Mouse (Mus musculus) hindbrain, postnatal 0 days (tissue): ENCODE data around the gene Fry. TPM values are rescaled to one million over a fixed set of nuclear protein-coding genes. Genes with fewer than 3 reads are reported as not detected.

Experiments
- ATAC-seq: fragments of 200-750 bp; cut with Nextera tagmentation; 2 replicates; pipeline ENCODE4 v1.8.0; 2017; ENCODE audit warnings: mild to moderate bottlenecking, moderate TSS enrichment, moderate library complexity
- DNase-seq: peaks from one replicate; pipeline ENCODE4 v3.0.0-alpha.2; 2015; ENCODE audit warnings: low spot score
- H3K27ac ChIP-seq: fragments of 300-500 bp; sonication (generic); 2 replicates; pipeline ENCODE4 v1.5.1; 2014; ENCODE audit warnings: mild to moderate bottlenecking
- H3K27me3 ChIP-seq: fragments of 300-500 bp; sonication (generic); 2 replicates; pipeline ENCODE4 v1.6.1; 2014; ENCODE audit warnings: low read length, mixed read lengths; ENCODE audit not compliant: insufficient read depth
- H3K36me3 ChIP-seq: fragments of 300-500 bp; sonication (generic); 2 replicates; pipeline ENCODE4 v1.6.1; 2014; ENCODE audit warnings: low read length, mixed read lengths; ENCODE audit not compliant: insufficient read depth
- H3K4me1 ChIP-seq: fragments of 300-500 bp; sonication (generic); 2 replicates; pipeline ENCODE4 v1.6.1; 2014; ENCODE audit warnings: antibody characterized with exemption, low read length, mixed read lengths; ENCODE audit not compliant: insufficient read depth
- H3K4me2 ChIP-seq: fragments of 300-500 bp; sonication (generic); 2 replicates; pipeline ENCODE4 v1.6.1; 2014; ENCODE audit warnings: low read depth, mild to moderate bottlenecking, low read length, moderate library complexity, mixed read lengths
- H3K4me3 ChIP-seq: fragments of 300-500 bp; sonication (generic); 2 replicates; pipeline ENCODE4 v1.5.1; 2014; ENCODE audit warnings: low read length
- H3K9ac ChIP-seq: fragments of 300-500 bp; sonication (generic); replicated peaks from 2 replicates; pipeline ENCODE4 v1.6.1; 2014; ENCODE audit warnings: mild to moderate bottlenecking, low read length, moderate library complexity, mixed read lengths
- H3K9me3 ChIP-seq: fragments of 300-500 bp; sonication (generic); 2 replicates; pipeline ENCODE4 v1.6.1; 2016; ENCODE audit warnings: low read length, mixed read lengths
- CTCF ChIP-seq: IDR thresholded peaks from 2 replicates; pipeline ENCODE4 v1.5.1; 2016; ENCODE audit warnings: antibody characterized with exemption, control low read depth, low read depth
- WGBS: fragments of 180-500 bp; shearing (Covaris S2); extraction: QIAGEN DNeasy Blood & Tissue Kit; methylation state at CpG from one replicate; pipeline ENCODE4 v1.1.7; 2014; 5-methylcytosine and 5-hydroxymethylcytosine counted together
- polyA plus RNA-seq: library from polyadenylated mRNA; unstranded; fragments of >200 nt; fragmentation: Nextera tagmentation; extraction: Ambion mirVana; gene quantifications from 2 replicates; pipeline ENCODE4 v1.2.1, GENCODE M21; 2015
- total RNA-seq: library from RNA; depleted of rRNA; stranded (reverse); fragments of >200 nt; gene quantifications from 2 replicates; pipeline ENCODE4 v1.2.3, GENCODE M21; 2014

Fry gene
- total and polyA plus RNA-seq, 2 experiments from 2014 or later = 47.7 to 122 TPM

- Histone ChIP-seq H3K27ac (no peak overlapping the region), H3K9me3 (no peaks in the 10 kb centered on the region), H3K9ac (no peak overlapping the region), H3K27me3 (no peaks in the 10 kb centered on the region), H3K36me3 (no peaks in the 10 kb centered on the region), H3K4me3 (no peak overlapping the region), H3K4me2 (0 out of 2 replicates have a peak overlapping the region, but pooled peaks have one; percentile 21), H3K4me1 (peaks cover 8% of the 10 kb centered on the region)
- TF ChIP-seq CTCF = no peak
- WGBS = 31% methylated on average over 16 of the region's 16 CpGs
- ATAC-seq (peak; percentile 30), DNase-seq (peak; percentile 44)
These were observed 3.0 kb upstream of the Fry start for GRCm38 (mm10) chr5:150115271-150116092.

- H3K36me3 ChIP-seq = no peaks in the 10 kb centered on the region
- H3K9me3 ChIP-seq = no peaks in the 10 kb centered on the region
- H3K27ac ChIP-seq = no peak overlapping the region
- H3K4me1 ChIP-seq = peaks cover 8% of the 10 kb centered on the region
- ATAC-seq (no peak), DNase-seq (no peak)
- no peaks in the 10 kb centered on the region for H3K27me3 ChIP-seq
- no peak for TF ChIP-seq CTCF
- no peak overlapping the region for H3K4me3 ChIP-seq
- no peak overlapping the region for H3K9ac ChIP-seq
- no peak overlapping the region for H3K4me2 ChIP-seq
- WGBS = 60% methylated on average over 9 of the region's 9 CpGs
These were observed 2.1 kb upstream of the Fry start for GRCm38 (mm10) chr5:150116216-150116905.

DNA sequence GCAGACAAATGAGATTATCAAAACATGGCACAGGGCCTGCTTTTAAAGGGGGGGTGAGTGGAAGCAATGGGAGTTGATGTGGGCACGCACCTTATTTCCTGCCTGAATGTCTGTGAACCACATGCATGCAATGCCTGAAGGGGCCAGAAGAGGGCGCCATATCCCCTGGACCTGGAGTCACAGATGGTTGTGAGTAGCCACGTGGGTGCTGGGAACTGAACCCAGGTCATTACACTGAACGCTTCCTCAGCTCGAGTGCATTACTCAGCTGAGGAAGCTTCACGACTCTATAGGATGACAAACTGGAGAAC, 1.6 kb upstream of the Fry start:
- Histone ChIP-seq H3K4me2 (no peak overlapping the region), H3K9ac (no peak overlapping the region), H3K27me3 (no peaks in the 10 kb centered on the region), H3K36me3 (no peaks in the 10 kb centered on the region), H3K4me3 (no peak overlapping the region), H3K9me3 (no peaks in the 10 kb centered on the region), H3K4me1 (peaks cover 8% of the 10 kb centered on the region), H3K27ac (no peak overlapping the region)
- DNase-seq = no peak
- no peak for ATAC-seq
- WGBS = 83% methylated on average over 6 of the region's 6 CpGs
- peak; percentile 54 for TF ChIP-seq CTCF

- no peaks in the 10 kb centered on the region for H3K27me3 ChIP-seq
- no peaks in the 10 kb centered on the region for H3K36me3 ChIP-seq
- ATAC-seq = no peak
- no peaks in the 10 kb centered on the region for H3K9me3 ChIP-seq
- WGBS = 16% methylated on average over 8 of the region's 8 CpGs
- H3K4me2 ChIP-seq = peak overlapping the region; percentile 83
- peak overlapping the region; percentile 74 for H3K4me3 ChIP-seq
- peak overlapping the region; percentile 70; the same call in 1 of the 2 replicates for H3K27ac ChIP-seq
- H3K9ac ChIP-seq = peak overlapping the region; percentile 67; the same call in 1 of the 2 replicates
- peaks cover 8% of the 10 kb centered on the region for H3K4me1 ChIP-seq
- no peak for DNase-seq
- no peak for TF ChIP-seq CTCF
These were observed 356 bp upstream of the Fry start for GRCm38 (mm10) chr5:150118124-150118454.

DNA sequence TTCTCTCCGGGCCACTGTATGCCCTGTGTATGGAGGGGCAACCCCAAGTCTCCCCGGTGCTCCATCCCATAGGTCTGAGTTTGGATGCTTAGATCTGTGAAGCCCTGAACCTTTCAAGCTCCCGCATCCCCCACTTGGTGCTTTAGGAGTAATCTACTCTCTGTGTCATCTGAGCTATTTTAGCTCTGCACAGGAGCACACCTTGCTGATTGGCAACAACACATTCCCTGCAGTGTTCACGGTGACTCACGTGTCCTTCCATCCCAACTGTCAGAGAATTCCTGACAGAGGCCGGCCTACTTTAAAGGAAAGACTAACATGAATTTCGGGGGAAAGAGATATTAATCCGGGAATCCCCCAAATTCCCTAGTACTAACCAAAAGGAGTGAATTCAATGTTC, 2.2 kb downstream of the Fry start:
- Histone ChIP-seq H3K27me3 (no peaks in the 10 kb centered on the region), H3K36me3 (no peaks in the 10 kb centered on the region; the same call in 1 of the 2 replicates), H3K9ac (no peak overlapping the region), H3K4me2 (no peak overlapping the region), H3K4me3 (no peak overlapping the region), H3K9me3 (no peaks in the 10 kb centered on the region), H3K4me1 (peaks cover 4% of the 10 kb centered on the region), H3K27ac (no peak overlapping the region)
- TF ChIP-seq CTCF = no peak
- DNase-seq = no peak
- WGBS = 92% methylated on average over 8 of the region's 8 CpGs
- no peak for ATAC-seq

DNA sequence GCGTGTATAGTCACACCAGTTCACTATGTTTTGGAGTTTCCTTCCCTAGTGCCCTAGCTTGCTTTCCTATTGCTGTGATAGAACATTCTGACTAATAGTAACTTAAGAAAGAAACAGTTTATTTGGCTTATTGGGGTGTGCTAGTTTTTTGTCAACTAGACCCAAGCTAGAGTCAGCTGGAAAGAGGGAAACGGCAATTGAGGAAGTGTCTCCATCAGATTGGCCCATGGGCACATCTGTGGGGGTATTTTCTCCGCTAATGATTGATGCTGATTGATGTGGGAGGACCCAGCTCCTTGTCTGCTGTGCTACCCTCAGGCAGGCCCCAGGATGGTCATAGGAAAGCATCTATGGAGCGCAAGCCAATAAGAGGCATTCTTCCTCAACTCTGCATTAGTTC, 3.6 kb downstream of the Fry start:
- 85% methylated on average over 4 of the region's 4 CpGs for WGBS
- DNase-seq = no peak
- no peaks in the 10 kb centered on the region; the same call in 1 of the 2 replicates for H3K4me1 ChIP-seq
- no peak overlapping the region for H3K4me3 ChIP-seq
- TF ChIP-seq CTCF = no peak
- H3K36me3 ChIP-seq = no peaks in the 10 kb centered on the region; the same call in 1 of the 2 replicates
- H3K4me2 ChIP-seq = no peak overlapping the region
- ATAC-seq = no peak
- no peak overlapping the region; the same call in 1 of the 2 replicates for H3K27ac ChIP-seq
- H3K27me3 ChIP-seq = no peaks in the 10 kb centered on the region
- H3K9ac ChIP-seq = no peak overlapping the region
- H3K9me3 ChIP-seq = no peaks in the 10 kb centered on the region

GRCm38 (mm10) chr5:150122571-150122970, 4.1 kb downstream of the Fry start:
- no peaks in the 10 kb centered on the region for H3K27me3 ChIP-seq
- no peak overlapping the region for H3K27ac ChIP-seq
- no peaks in the 10 kb centered on the region; the same call in 1 of the 2 replicates for H3K4me1 ChIP-seq
- H3K4me3 ChIP-seq = no peak overlapping the region
- no peaks in the 10 kb centered on the region for H3K9me3 ChIP-seq
- TF ChIP-seq CTCF = no peak
- H3K36me3 ChIP-seq = no peaks in the 10 kb centered on the region; the same call in 1 of the 2 replicates
- DNase-seq = peak; percentile 37
- WGBS = 80% methylated on average over 2 of the region's 2 CpGs
- no peak for ATAC-seq
- H3K4me2 ChIP-seq = no peak overlapping the region
- H3K9ac ChIP-seq = no peak overlapping the region
